Mouse (Mus musculus) limb, embryonic 15.5 days (tissue): ENCODE measurements around the gene Gm14085. TPM values are rescaled to one million over a fixed set of nuclear protein-coding genes. Genes with fewer than 3 reads are reported as not detected.
"Not testable (repeated sequence)": the region's sequence is repeated elsewhere in the genome, so short reads cannot be mapped to it uniquely, and the experiment has no call there.

Experiments
- ATAC-seq: fragments of 200-750 bp; cut with Nextera tagmentation; 2 replicates; pipeline ENCODE4 v1.8.0; 2017; ENCODE audit warnings: low read depth, moderate TSS enrichment; ENCODE audit not compliant: insufficient number of reproducible peaks, low FRiP score, low TSS enrichment
- H3K27ac ChIP-seq: fragments of 300-500 bp; sonication (generic); 2 replicates; pipeline ENCODE4 v1.5.1; 2015; ENCODE audit warnings: moderate library complexity, mild to moderate bottlenecking, inconsistent platforms
- H3K27me3 ChIP-seq: fragments of 300-500 bp; sonication (generic); 2 replicates; pipeline ENCODE4 v1.6.1; 2015; ENCODE audit warnings: inconsistent platforms
- H3K36me3 ChIP-seq: fragments of 300-500 bp; sonication (generic); 2 replicates; pipeline ENCODE4 v1.6.1; 2015; ENCODE audit warnings: inconsistent platforms
- H3K4me1 ChIP-seq: fragments of 300-500 bp; sonication (generic); 2 replicates; pipeline ENCODE4 v1.6.1; 2015; ENCODE audit warnings: inconsistent platforms
- H3K4me2 ChIP-seq: fragments of 300-500 bp; sonication (generic); 2 replicates; pipeline ENCODE4 v1.6.1; 2015; ENCODE audit warnings: mild to moderate bottlenecking, inconsistent platforms
- H3K4me3 ChIP-seq: fragments of 300-500 bp; sonication (generic); 2 replicates; pipeline ENCODE4 v1.5.1; 2015; ENCODE audit warnings: mild to moderate bottlenecking, inconsistent platforms
- H3K9ac ChIP-seq: fragments of 300-500 bp; sonication (generic); 2 replicates; pipeline ENCODE4 v1.6.1; 2015; ENCODE audit warnings: inconsistent platforms
- H3K9me3 ChIP-seq: fragments of 300-500 bp; sonication (generic); 2 replicates; pipeline ENCODE4 v1.6.1; 2016; ENCODE audit warnings: inconsistent platforms
- WGBS: fragments of 180-500 bp; shearing (Covaris S2); methylation state at CpG from one replicate; pipeline ENCODE4 v1.1.7; 2015; 5-methylcytosine and 5-hydroxymethylcytosine counted together
- polyA plus RNA-seq: library from polyadenylated mRNA; unstranded; fragments of >200 nt; fragmentation: Nextera tagmentation; extraction: Ambion mirVana; gene quantifications from 2 replicates; pipeline ENCODE4 v1.2.1, GENCODE M21; 2015

Gene Gm14085
- not detected in 2 replicates for polyA plus RNA-seq

DNA sequence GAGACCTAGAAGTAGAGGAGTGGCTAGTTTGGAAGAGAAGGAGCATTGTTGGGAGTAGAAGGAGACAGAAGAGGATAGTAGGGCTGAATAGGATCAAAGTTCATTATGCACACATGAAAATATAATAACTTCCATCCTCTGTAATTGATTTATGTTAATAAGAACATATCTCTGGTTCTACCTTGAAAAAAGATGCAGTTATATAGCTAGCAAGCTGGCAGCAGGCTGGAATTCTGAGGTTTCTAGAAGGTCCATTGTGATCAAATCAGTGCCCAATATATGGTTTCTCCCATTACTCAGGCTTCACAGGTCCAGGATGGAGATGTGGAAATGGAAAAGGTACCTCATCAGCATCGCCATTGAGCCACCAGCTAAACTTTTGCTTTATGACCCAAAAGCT, at the start of gene Gm14085:
Gene Gm14085, plus strand, starts transcription at position 301 of the 400 bp plus-strand sequence.
- no peak within 1 kb of the TSS for H3K27ac ChIP-seq
- no peaks in the 10 kb centered on the region for H3K4me1 ChIP-seq
- no peaks in the 10 kb centered on the region for H3K36me3 ChIP-seq
- no peak within 1 kb of the TSS for H3K4me2 ChIP-seq
- no peaks in the 10 kb centered on the region for H3K27me3 ChIP-seq
- ATAC-seq, result no peak
- no peaks in the 10 kb centered on the region for H3K9me3 ChIP-seq
- no peak within 1 kb of the TSS for H3K9ac ChIP-seq
- 95% methylated on average over 1 of the region's 1 CpGs for WGBS
- H3K4me3 ChIP-seq, result no peak within 1 kb of the TSS

DNA sequence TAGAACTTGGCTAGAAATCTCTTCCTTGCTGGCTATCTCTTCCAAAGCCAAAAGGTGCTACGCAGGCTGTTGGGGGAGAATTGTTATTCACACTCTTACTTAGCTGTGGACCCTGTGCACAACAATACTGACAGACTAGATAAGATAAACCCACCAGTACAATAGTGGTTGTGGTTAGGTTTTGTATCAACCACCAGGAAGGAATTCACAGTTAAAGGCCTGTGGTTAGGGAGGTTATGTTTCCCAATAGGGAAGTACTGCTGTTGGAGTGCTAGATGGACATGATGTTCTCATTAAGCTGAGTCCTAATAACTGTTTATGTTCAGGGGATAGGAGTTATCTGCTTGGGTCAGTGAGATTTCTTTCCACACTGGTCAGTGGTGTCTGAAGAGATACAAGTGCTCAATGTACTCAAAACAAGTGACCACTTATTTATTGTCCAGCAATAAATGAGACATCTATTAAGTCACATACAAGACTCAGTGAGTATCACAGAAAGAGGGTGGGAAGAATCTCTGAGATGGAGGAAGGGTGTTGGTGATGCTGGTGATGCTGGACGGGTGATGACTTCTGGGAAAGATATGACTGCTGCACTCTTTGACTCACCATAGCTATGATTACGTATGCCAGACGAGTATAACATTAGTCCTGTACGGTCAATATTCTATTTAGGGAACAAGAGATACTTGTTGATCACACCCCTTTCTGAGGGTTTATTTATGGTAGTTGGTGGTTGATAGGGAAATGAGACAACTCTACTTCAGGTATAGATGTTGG, 45.8 kb upstream of the Gm14085 start:
- 87% methylated on average over 5 of the region's 5 CpGs for WGBS
- H3K4me2 ChIP-seq, H3K27me3 ChIP-seq, H3K27ac ChIP-seq, ATAC-seq, H3K4me1 ChIP-seq, H3K36me3 ChIP-seq, H3K4me3 ChIP-seq, H3K9ac ChIP-seq, H3K9me3 ChIP-seq: not testable (repeated sequence)

DNA sequence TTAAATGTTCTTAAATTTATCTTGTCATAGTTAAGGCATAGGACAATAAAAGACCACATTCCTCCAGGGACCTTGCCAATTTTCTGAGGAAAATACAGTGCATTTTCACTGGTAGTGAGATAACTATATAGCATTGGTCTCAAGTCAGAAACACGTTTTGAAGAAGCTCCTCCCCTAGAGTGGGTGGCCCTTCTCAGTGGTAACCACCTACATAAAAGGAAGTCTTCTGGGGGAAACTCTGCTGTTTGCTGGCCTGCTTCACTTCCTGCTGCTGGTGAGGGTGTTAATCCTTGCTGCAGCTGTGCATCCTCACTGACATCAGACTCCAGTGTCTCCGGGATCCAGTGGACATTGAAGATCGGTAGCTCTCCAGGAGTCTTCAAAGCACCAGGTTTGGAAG, 44.2 kb upstream of the Gm14085 start:
- not testable (repeated sequence) for H3K9ac ChIP-seq, H3K4me2 ChIP-seq, H3K27me3 ChIP-seq, H3K27ac ChIP-seq, H3K36me3 ChIP-seq, H3K4me3 ChIP-seq, H3K4me1 ChIP-seq, ATAC-seq, H3K9me3 ChIP-seq
- 41% methylated on average over 3 of the region's 3 CpGs for WGBS

DNA sequence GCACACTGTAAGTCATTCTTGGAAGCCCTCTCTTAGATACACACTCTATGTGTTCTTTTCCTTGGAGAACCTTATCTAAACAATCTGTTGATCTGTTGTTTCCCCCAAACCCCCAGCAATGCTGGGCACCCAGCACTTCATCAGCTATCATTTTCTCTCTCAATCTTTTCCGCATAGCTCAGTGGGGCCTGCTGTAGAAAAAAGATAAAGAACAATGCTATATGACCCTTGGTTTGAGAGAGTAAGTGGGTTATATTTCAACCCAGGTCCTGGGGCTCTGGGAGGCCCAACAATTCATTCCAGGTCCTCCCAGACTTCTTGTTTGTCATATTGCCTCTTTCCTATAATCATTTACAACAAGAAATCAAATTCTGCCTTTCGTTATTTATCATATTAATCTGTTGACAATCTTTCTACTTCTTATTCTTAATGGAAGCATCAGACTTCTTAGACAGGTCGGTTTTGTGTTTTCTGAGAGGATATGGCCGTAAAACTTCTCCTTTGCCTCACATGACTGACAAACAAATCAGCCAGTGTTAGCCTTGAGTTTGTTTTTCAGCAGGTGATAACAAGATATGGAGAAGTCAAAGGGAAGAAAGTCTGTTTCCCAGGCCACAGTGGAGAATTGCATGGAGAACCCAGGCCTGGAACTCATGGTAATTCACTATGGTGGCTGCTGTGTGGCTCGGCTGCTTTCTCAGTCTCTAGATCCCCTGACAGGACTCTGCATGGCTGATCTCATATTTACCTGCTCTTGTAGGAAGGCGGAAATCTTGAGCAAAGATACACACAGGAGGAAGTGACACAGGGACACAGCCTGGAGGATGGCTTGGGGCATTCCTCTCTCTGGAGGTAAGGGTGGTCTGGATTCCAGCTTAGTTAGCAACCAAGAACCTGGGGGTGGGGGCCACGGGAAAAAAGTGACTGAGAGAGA, 43.5 kb upstream of the Gm14085 start:
- ATAC-seq, result no peak
- Histone ChIP-seq H3K4me2 (no peak overlapping the region), H3K9ac (no peak overlapping the region), H3K4me1 (no peaks in the 10 kb centered on the region), H3K27ac (no peak overlapping the region), H3K27me3 (no peaks in the 10 kb centered on the region), H3K9me3 (no peaks in the 10 kb centered on the region), H3K36me3 (no peaks in the 10 kb centered on the region), H3K4me3 (no peak overlapping the region)
- 82% methylated on average over 7 of the region's 7 CpGs for WGBS

DNA sequence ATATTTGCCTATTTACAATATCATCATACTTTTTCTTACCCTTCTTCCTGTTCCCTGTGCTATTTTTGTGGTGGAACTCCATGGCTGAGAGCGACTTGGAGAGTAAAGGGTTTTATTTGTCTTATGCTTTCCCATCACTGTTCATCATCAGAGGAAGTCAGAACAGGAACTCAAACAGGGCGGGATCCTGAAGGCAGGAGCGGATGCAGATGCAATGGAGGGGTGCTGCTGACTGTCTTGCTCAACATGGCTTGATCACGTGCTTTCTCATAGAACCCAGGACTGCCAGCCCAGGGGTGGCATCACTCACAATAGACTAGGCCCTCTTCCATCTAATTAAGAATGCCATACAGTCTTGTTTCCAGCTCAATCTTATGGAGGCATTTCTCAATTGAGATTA, 34.4 kb upstream of the Gm14085 start:
- H3K4me1 ChIP-seq, result no peaks in the 10 kb centered on the region
- no peaks in the 10 kb centered on the region for H3K36me3 ChIP-seq
- WGBS, result 76% methylated on average over 4 of the region's 4 CpGs
- no peak overlapping the region for H3K4me3 ChIP-seq
- no peak overlapping the region for H3K4me2 ChIP-seq
- no peaks in the 10 kb centered on the region for H3K9me3 ChIP-seq
- no peak overlapping the region for H3K27ac ChIP-seq
- no peak overlapping the region for H3K9ac ChIP-seq
- no peaks in the 10 kb centered on the region for H3K27me3 ChIP-seq
- no peak for ATAC-seq

DNA sequence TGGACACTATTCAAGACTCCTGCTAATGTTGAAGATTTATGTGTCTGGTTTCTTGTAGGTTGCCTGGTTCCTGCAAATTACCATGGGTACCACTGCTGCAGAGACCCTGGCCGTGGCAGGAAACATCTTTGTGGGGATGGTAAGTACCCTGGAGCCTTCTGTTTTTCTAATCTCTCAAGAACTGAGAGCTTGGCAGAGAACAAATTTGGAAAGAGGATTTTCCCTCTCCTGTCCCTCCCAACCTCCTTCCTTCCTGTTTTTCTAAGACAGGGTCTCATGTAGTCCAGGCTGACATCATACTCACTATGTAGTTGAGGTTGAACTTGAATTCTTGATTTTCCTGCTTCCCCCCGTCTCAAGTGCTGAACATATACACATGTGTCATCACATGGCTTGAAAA, 32.3 kb upstream of the Gm14085 start:
- ATAC-seq, result no peak
- H3K36me3 ChIP-seq, result no peaks in the 10 kb centered on the region
- no peak overlapping the region for H3K27ac ChIP-seq
- no peak overlapping the region for H3K4me3 ChIP-seq
- no peak overlapping the region for H3K9ac ChIP-seq
- no peak overlapping the region for H3K4me2 ChIP-seq
- no peaks in the 10 kb centered on the region for H3K4me1 ChIP-seq
- WGBS, result 48% methylated on average over 2 of the region's 2 CpGs
- no peaks in the 10 kb centered on the region for H3K9me3 ChIP-seq
- no peaks in the 10 kb centered on the region for H3K27me3 ChIP-seq

DNA sequence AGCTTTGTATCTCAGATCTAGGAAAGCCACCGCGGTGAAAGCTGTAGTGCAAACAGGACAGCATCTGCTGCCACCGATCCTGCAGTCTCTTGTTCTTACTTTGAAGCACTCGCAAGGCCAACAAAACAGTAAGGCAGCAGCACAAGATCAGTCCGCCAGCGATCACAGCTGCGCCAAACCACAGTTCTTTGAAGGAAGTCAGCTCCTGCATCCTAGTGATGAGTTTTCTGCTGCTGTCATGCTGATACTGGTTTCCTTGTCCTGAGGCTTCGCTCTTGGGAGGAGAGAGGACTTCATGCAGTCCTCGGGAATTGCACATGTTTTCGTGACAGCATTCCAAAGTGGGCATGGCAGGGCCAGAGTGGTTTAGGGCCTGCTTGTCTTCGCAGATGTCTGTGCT, 17.8 kb upstream of the Gm14085 start:
- Histone ChIP-seq H3K27ac (no peak overlapping the region), H3K9me3 (no peaks in the 10 kb centered on the region), H3K27me3 (no peaks in the 10 kb centered on the region), H3K9ac (peak overlapping the region; percentile 40; the same call in 1 of the 2 replicates), H3K36me3 (no peaks in the 10 kb centered on the region), H3K4me1 (peaks cover 11% of the 10 kb centered on the region), H3K4me3 (peak overlapping the region; percentile 52), H3K4me2 (peak overlapping the region; percentile 97)
- ATAC-seq, result no peak
- WGBS, result 37% methylated on average over 11 of the region's 11 CpGs

DNA sequence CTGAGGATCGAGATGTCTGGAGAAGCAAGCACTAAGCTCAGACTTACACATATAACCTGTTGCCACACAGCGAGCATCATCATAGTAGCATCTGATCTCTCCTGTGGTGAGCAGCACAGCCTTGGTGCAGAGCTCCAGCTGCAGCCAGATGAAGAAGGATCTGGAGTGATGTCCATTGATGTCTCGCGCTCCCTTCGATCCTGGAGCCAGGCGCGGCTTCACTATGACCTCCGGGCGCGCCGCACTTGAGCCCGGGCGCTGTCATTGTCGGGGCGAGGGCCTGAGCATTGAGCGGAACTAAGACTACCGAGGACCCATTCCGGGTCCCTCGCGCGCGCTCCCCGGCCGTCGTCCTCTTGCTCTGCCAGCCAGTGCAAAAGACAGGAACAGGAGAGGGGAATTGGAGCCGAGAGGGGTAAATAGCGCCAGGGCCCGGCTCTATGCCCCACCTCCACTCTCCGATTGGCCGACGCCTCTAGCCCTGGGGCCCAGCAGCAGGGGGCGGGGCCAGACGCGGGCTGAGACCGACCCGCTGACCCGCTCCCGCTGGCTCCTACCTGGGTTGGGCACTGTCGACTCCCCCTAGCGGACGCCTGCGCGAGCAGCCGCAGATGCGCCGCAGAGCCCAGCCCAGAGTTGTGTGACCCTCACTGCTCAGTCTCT, 17.3 kb upstream of the Gm14085 start:
- under 1% methylated on average over 46 of the region's 46 CpGs for WGBS
- ATAC-seq, result peak; percentile 96
- Histone ChIP-seq H3K27ac (no peak overlapping the region), H3K36me3 (no peaks in the 10 kb centered on the region), H3K4me2 (peak overlapping the region; percentile 97), H3K9ac (peak overlapping the region; percentile 40; the same call in 1 of the 2 replicates), H3K9me3 (no peaks in the 10 kb centered on the region), H3K4me3 (peak overlapping the region; percentile 52), H3K4me1 (peaks cover 11% of the 10 kb centered on the region), H3K27me3 (no peaks in the 10 kb centered on the region)

DNA sequence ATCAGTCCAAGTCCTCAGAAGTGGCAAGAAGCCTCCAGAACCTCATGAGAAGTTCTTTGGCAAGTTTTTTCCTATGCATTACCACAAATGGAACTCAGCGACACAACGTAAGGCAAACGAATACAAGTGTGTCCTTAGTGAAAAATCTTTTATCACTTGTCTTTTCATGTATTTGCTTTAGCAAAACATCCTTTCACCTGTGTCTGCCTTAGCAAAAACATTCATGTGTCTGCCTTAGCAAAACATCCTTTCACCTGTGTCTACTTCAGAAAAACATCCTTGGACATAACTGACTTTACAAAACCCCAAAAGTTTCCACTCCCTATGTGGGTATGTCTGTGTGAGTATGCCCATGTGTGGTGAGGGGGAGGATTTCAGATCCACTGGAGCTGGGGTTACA, 15.5 kb upstream of the Gm14085 start:
- H3K4me2 ChIP-seq, result no peak overlapping the region
- no peak overlapping the region for H3K4me3 ChIP-seq
- 95% methylated on average over 3 of the region's 3 CpGs for WGBS
- no peaks in the 10 kb centered on the region for H3K27me3 ChIP-seq
- no peaks in the 10 kb centered on the region for H3K36me3 ChIP-seq
- no peak for ATAC-seq
- H3K4me1 ChIP-seq, result peaks cover 11% of the 10 kb centered on the region
- no peak overlapping the region for H3K27ac ChIP-seq
- H3K9ac ChIP-seq, result no peak overlapping the region
- no peaks in the 10 kb centered on the region for H3K9me3 ChIP-seq

DNA sequence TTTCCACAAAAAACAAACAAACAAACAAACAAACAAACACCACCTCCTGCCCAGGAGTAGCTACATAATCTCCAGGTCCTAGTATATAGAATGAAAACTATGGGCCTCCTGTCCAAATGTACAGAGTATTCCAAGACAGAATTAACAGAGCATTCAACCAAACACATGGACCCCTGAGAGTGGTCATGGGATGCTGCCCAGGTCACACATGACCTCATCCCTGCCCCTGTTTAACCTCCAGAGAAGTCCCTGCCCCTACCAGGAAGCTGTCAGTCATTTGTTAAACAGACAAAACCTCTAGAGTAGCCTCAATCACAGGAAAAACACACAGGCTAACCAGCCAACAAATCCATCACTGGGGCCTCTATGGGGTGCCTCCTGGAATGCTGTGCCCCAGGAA, 8.2 kb upstream of the Gm14085 start:
- ATAC-seq, result no peak
- H3K4me1 ChIP-seq, result no peaks in the 10 kb centered on the region
- no peak overlapping the region for H3K9ac ChIP-seq
- H3K36me3 ChIP-seq, result no peaks in the 10 kb centered on the region
- no peaks in the 10 kb centered on the region for H3K9me3 ChIP-seq
- no peak overlapping the region for H3K27ac ChIP-seq
- H3K27me3 ChIP-seq, result no peaks in the 10 kb centered on the region
- H3K4me3 ChIP-seq, result no peak overlapping the region
- H3K4me2 ChIP-seq, result no peak overlapping the region

DNA sequence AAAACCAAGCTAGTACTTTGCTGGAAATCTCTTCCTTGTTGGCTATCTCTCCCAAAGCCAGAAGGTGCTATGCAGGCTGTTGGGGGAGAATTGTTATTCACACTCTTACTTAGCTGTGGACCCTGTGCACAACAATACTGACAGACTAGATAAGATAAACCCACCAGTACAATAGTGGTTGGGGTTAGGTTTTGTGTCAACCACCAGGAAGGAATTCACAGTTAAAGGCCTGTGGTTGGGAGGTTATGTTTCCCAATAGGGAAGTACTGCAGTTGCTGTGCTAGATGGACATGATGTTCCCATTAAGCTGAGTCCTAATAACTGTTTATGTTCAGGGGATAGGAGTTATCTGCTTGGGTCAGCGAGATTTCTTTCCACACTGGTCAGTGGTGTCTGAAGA, 954 bp upstream of the Gm14085 start:
- not testable (repeated sequence) for H3K4me2 ChIP-seq, H3K27me3 ChIP-seq, H3K9ac ChIP-seq, H3K36me3 ChIP-seq, H3K4me1 ChIP-seq, ATAC-seq, H3K9me3 ChIP-seq, H3K4me3 ChIP-seq, H3K27ac ChIP-seq
- WGBS, result 68% methylated on average over 1 of the region's 1 CpGs

DNA sequence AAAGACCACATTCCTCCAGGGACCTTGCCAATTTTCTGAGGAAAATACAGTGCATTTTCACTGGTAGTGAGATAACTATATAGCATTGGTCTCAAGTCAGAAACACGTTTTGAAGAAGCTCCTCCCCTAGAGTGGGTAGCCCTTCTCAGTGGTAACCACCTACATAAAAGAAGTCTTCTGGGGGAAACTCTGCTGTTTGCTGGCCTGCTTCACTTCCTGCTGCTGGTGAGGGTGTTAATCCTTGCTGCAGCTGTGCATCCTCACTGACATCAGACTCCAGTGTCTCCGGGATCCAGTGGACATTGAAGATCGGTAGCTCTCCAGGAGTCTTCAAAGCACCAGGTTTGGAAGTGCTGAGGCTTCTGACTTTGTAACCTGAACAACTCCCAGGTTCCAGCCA, 913 bp downstream of the Gm14085 start:
- ATAC-seq, H3K27me3 ChIP-seq: not testable (repeated sequence)
- 44% methylated on average over 3 of the region's 3 CpGs for WGBS

More for the DNA sequence above, 913 bp downstream of the Gm14085 start:
- not testable (repeated sequence) for H3K36me3 ChIP-seq, H3K4me2 ChIP-seq, H3K4me3 ChIP-seq, H3K4me1 ChIP-seq, H3K27ac ChIP-seq, H3K9ac ChIP-seq, H3K9me3 ChIP-seq
